Mouse (Mus musculus): ENCODE results near the gene Adam1b.
"Not testable (repeated sequence)": the region's sequence is repeated elsewhere in the genome, so short reads cannot be mapped to it uniquely, and the experiment has no call there.

The Adam1b gene

DNA sequence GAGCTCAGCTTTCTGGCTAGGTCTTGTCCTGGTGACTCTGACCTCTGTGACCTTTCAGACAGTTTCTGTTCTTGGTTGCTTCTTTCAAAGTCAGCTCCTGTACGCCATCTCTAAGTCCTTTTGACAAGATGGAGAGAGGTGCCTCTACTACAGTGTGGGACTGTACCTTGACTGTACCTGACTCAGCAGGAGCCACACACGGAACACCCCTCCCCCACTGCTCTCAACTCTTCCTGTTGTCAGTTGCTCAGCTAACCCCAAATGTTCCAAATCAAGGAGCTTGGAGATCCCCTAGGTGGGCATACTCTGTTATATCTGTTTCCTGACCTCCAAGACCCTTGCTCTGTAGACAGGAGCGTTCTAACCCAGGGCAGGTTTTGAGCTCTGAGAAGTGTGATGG lies at the start of gene Adam1b:
Gene Adam1b, minus strand, starts transcription at position 205 of the 400 bp plus-strand sequence.
- DNase-seq (ENCODE audit: low spot score in 2 of 2): no peak

DNA sequence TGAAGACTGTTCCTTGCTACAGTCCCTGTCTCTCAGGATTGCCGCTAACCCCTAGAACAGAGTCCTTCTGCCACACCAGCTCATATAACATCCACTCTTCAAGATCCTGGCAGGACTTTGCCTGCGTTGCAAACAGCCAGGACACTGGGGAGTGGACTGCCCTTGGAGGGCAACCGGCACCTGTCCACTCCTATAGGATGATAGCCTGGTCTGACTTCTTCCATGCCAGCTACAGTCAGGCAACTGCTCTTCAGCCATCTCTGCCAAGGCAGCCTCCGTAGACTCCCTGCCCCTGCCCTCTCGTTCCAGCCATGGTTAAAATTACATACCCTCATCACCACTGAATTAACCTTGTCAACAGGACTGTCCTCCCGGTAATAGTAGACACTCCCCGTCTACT lies 46.0 kb upstream of the Adam1b start:
- DNase-seq (ENCODE audit: low spot score in 2 of 2): no peak

DNA sequence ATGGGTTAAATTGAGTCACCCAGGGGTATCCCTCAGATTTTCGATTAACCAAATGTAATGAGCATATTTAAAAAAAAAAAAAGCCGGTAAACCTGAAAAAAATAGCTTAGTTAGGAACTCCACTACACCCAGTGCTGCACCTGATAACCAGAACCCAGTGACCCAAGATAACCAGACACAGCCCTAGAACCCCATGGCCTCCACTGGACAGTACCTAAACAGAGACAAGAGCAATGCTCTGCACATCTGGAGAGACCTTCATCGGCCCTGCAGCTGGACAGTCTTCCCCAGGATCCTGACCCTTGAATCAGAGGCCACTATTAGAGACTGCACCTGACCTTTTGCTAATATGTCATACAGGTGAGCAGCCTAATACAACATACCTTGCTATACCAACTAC lies 43.8 kb upstream of the Adam1b start:
- DNase-seq (ENCODE audit: low spot score in 2 of 2): no peak

DNA sequence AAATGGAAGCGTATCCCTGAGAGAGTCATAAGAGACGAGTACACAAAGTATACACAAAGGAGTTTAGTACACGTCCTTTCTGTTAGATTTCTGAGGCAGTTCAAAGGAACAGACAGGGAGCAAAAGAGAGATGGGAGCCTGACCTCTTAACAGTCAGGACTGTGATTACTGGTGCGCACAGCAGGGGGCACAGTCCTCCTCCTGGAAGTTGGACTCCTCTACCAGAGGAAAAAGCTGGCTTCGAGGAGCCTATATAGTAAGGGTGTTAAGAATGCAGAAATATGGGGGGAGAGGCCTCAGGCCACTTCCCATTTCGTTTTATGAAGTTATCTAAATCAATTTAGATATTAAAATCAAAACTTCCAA lies 43.3 kb upstream of the Adam1b start:
- peak in 1 of 2 experiments; percentile 29 for DNase-seq (ENCODE audit: low spot score in 2 of 2)

DNA sequence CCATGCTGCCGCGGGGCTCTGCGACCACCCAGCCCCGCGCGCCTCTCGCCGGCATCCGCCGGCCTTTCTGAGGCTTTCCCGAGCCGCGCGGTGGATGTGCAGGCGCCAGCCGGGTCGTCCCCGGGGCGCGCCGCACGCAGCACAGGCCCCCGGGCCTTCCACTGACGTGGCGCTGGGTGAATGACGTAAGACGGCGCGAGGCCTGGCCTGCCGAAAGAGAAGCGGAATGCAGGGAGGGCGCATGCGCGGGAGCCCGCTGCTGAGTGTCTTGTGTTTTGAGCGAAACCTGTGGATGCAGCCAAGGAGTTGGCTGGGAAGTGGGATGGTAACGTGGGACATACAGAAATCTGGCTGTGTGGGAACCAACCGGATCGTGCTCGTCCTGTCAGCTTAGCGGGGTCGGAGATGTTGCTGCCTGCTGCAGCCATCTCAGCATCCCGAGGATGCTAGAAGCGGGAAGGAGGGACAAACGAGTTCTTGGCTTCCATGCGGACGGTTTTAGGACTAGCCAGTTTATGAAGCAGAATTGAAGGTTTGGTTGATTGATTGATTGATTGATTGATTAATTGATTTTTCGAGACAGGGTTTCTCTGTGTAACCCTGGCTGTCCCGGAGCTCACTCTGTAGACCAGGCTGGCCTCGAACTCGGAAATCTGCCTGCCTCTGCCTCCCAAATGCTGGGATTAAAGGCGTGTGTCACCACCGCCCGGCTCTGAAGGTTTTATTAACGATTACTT lies 42.7 kb upstream of the Adam1b start, which contains the start of gene Mapkapk5:
Gene Mapkapk5, minus strand, starts transcription at position 113 of the 737 bp plus-strand sequence.
- DNase-seq (ENCODE audit: low spot score in 2 of 2): peak; percentile 96

DNA sequence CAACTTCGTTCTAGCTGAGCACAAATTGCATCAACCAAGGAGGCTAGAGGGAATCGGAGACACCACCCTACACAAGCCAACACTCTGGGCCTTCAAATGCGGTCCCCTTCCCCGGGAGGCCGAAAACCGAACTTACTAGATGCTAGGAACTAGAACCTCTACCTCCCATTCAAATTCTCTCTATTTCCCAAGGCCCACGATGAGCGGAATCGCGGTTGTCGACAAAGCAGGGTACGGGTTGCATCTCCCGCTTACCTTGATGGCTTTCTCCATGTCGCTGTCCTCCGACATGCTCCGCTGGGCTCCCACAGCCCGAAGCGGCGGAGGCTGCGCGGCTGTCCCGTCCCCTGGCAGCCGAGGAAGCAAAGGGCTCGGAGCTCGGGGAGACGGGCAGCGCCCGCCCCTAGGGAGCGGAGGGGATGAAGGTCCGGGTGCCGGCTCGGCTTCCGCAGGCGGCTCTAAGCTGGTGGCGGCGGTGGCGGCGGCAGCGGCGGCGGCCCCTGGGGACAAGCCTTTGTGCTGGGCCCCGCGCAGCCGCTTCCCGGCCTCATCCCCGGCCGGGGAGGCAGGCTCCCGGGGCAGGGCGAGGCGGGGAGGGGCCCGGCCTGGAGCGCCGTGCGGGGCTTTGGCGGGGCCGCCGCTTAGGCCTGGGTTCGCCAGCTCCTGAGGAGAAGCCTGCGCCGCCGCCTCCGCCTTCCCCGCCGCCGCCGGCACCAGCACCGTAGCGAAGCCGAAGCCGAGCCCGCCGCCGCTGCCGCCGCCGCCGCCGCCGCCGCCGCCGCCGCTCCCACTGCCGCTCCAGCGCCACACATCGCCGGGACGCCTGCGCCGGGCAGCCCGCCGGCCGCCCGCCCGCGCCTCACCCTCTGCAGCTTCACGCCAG lies 41.9 kb upstream of the Adam1b start, which contains the start of the genes Adam1a and Gm42878:
Gene Adam1a, minus strand, starts transcription at position 573 of the 883 bp plus-strand sequence.
Gene Gm42878, minus strand, starts transcription at position 573 of the 883 bp plus-strand sequence.
- peak in 1 of 2 experiments; percentile 59 for DNase-seq (ENCODE audit: low spot score in 2 of 2)

DNA sequence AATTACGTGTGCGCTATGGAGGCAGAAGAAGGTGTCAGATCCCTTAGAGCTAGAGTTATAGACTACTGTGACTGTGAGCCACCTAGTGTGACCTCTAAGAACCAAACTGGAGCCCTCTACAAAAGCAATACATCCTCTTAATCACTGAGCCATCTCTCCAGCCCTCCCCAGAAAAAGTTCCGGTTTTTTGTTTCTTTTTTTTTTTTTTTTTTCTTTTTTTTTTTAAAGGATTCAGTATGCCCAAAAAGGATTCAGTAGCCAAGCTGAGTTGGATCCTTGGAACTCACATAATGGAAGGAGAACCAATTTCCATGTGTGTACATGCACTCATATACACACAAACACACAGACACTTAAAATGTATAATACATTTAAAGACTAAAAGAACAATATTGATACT lies 40.1 kb upstream of the Adam1b start:
- DNase-seq (ENCODE audit: low spot score in 2 of 2): no peak

DNA sequence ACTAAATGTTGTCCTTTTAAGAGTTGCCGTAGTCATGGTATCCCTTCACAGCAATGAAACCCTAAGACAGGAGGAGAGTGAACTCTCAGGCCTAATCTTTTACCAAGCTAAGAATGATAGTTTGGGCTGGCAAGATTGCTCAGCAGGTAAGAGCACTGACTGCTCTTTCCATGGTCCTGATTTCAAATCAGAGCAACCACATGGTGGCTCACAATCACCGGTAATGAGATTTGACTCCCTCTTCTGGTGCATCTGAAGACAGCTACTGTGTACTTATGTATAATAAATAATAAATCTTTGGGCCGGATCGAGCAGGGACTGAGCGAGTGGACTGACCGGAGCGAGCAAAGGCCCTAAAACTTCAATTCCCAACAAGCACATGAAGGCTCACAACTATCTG lies 38.0 kb upstream of the Adam1b start:
- DNase-seq (ENCODE audit: low spot score in 2 of 2): no peak

DNA sequence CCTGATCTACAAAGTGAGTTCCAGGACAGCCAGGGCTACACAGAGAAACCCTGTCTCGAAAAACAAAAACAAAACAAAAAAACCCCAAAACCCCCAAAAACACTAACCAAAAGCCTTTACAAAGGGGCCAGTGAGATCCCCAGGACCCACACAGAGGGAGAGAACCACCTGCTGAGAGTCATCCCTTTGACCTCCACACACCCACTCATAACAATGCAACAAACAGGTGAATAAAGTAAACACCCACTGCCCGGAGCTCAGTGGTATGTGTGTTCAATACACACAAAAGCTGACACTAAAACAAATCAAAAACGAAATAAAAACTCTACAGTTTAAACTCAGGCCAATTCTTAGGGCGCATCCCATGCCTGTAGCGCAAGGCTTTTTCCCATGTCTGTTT lies 36.8 kb upstream of the Adam1b start:
- DNase-seq (ENCODE audit: low spot score in 2 of 2): no peak

DNA sequence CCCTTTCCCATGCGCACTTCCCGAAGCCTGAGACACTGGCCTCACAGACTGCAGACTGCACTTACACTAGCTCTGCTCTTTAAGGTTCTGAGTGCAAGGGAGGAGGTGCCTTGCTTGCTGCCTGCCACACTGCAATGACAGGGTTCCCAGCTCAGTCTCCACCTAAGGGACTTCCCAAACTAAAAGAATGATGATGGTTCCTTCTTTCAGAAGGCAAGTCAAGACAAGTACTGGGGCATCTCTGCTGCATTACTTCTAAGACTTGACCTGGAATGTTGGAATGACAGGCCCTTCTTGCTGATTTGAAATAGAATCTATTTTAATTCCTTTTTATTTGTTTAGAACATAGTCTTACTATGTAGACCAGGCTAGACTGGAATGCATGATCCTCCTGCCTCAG lies 34.4 kb upstream of the Adam1b start:
- DNase-seq (ENCODE audit: low spot score in 2 of 2): no peak

DNA sequence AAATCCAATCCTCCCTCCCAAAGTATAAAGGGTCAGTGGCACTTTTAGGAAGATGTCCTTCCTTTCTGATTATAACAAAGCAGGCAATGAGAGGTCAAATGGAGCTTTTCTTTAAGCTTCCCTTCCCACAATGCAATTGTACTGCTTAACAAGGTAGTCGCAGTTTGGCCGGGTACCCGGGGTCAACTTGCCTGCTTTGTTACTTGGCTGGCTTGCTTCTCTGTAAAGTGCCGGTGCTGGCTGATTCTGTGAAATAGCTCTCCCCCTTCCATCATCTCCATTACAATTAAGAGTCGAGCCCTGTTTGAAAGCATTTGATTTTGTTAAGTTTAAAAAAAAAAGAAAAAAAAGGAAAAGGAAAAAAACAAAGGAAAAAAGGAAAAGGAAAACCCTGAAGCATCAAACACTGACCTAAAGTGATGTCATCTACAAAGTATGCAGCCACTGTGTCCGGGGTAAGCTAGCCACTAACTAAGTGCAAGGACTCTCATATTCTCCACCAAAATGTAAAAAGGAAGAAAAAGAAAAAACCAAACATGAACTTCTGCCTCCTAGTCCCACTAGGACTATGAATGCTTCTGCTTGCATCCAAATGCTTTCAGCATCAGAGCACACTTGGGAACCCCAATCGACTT lies 33.8 kb upstream of the Adam1b start:
- DNase-seq (ENCODE audit: low spot score in 2 of 2): no peak

DNA sequence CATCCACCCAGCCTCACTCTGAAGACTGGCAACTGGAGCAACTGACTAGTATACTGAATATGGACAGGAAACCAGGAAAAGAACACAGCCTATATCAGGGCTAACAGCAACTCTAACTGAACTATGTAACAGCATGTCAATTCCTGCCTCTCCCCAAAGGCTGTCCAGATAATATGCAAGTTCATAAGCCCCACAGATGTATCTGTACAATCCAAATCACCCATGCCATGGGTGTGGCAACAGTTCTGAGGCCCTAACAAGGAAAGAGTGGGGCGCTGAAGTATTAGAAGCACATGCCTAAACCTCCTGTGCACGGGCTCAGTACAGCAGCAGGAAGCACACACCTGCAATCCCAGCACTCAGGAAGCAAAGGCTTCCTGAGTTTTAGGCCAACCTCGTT lies 31.9 kb upstream of the Adam1b start:
- no peak for DNase-seq (ENCODE audit: low spot score in 2 of 2)

DNA sequence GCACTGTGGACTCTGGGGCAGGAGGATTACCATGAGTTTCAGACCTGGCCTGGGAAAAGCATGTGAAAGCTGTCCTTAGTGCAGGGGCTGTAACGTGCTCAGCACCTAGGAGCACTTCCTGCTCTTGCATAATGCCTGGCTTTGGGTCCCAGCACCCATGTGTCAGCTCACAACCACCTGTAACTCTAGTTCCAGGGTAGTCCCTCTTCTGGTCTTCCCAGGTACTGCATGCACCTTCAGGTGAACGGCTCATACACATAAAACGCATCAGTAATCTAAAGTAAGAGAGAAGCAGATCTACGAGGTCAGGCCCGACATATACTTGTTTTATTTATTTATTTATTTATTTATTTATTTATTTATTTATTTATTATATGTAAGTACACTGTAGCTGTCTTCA lies 31.3 kb upstream of the Adam1b start:
- no peak for DNase-seq (ENCODE audit: low spot score in 2 of 2)

DNA sequence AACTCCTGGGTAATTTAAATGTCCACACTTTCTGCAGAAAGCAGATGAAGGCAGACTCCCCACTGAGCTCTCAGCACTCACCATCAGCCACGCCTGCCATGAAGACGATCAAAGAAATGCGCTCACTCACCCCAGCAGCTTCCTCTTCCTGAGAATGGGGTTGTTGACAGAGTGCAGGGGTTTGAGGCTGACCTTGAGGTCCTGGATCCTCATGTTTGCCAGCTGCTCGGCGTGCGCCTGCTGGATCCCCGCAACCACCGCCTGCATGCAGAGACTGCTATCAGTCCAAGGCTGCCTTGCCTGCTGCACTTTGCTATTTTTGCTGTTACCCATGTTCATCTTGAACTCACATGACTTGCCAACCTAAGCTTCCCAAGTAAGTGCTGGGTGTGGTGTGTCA lies 23.7 kb upstream of the Adam1b start:
- no peak for DNase-seq (ENCODE audit: low spot score in 2 of 2)

DNA sequence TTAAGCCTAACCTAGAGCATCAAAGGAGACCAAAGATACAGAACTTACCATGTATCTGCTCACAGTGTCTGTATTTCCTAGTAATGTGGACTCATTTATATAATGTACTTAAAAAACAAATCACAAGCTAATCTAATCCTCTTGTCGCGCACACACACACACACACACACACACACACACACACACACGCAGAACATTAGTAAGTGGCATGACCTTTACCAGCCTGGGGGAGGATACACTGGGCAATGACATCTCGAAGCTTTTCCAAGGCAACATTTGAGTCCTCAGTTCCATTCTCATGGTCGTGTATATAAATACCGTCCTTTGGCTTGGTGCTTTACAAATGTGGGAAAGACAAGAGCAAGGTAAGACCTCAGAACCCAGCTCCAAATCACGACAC lies 23.3 kb upstream of the Adam1b start:
- no peak for DNase-seq (ENCODE audit: low spot score in 2 of 2)

DNA sequence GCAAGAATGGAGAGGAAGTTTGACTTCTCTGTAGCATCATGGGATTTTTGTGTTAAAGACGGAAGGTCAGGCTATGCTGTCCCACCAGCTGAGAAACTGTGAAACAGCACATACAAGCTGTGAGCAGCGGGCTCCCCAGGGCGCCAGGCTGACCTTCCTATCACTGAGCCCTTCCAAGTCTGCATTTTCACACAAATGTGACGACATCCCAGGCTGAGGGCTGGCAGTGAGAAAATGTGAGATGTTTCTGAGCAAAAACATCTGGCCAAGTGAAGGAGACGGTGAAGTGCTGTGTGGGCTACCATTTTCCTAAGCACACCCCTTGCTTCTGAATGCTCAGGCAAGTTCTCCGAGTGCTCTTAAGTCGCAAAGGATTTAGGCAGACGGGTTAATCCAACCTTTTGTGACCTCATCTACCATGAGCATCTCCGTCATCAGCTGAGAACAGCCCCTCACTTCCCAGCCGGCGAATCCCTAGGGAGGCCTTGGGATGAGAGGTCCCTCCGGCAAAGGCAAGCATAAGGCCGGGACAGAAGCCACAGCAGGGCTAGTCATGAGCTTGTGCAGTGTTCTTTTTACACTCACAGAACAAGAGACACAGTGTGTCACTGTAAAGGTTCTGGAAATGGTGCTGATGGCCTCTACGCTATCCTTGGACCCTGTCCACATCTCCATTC lies 22.7 kb upstream of the Adam1b start:
- no peak for DNase-seq (ENCODE audit: low spot score in 2 of 2)

DNA sequence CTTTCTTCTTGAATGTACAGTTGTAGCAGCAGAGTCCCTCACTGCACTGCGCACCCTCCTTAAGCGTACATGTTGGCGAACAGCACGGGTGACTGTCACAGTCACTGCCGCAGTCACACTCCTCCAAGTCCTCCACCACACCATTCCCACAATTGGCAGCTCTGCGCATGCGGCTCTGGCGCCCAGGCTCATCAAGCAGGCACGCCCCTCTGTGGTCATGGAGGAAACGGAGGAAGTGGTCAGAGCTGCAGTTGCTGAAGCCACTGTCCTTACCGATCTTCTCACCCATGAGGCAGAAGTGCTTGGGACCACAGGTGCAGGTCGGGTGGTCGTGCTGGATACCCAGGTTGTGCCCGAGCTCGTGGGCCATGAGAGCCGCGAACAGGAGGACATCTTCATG lies 16.5 kb upstream of the Adam1b start:
- DNase-seq (ENCODE audit: low spot score in 2 of 2): not testable (repeated sequence)

DNA sequence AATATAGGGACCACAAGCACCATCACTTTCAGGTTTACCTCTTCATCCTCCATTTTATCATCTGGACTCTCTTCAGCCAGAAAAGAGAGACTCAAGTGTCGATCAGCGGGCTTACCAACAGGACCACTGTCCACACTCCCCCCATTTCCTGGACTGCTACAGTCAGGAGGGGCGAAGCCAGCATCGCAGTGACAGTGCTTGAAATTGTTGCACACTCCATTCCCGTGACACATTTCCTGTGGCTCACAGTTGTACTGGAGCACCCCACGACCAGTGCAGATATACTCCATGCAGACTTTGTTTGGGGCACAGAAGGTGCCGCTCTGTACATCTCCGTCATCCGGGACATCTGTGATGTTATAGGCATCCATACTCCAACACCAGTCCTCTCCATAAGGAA lies 15.7 kb upstream of the Adam1b start:
- DNase-seq (ENCODE audit: low spot score in 2 of 2): no peak

DNA sequence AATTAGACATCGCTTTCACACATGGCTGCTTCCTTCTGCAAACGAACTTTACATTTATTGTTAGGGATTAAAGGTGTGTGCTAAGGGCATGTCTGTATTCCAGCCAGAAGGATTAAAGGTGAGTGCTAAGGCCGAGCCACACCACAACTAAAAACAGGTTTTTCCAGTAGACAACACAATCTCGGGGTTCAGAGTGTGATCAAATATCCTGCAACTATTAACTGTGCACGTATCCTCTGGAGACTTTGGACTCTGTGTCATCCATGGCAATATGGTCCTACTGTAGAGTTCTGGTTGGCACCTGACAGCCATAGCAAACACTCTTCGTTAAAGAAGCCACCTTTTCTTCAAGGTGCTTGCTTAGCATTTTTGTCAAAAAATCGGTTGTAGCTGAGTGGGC lies 6.8 kb upstream of the Adam1b start:
- DNase-seq (ENCODE audit: low spot score in 2 of 2): no peak

DNA sequence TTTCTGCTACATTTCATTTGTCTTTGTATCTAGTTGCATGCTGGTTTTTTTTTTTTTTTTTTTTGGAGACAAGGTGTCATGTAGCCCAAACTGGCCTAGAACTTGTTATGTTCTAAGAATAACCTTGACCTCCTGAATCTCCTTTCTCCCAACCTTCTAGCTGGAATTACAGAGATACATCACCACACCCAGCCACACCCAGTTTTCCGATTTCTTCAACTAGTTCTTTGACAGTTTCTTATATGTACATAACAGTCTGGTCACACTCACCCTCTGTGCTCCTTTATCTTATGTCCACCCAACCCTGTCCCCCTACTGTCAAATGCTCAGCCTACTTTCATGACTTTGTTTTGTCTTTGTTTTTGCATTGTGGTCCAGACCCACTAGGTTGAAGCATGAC lies 3.6 kb upstream of the Adam1b start:
- no peak for DNase-seq (ENCODE audit: low spot score in 2 of 2)

DNA sequence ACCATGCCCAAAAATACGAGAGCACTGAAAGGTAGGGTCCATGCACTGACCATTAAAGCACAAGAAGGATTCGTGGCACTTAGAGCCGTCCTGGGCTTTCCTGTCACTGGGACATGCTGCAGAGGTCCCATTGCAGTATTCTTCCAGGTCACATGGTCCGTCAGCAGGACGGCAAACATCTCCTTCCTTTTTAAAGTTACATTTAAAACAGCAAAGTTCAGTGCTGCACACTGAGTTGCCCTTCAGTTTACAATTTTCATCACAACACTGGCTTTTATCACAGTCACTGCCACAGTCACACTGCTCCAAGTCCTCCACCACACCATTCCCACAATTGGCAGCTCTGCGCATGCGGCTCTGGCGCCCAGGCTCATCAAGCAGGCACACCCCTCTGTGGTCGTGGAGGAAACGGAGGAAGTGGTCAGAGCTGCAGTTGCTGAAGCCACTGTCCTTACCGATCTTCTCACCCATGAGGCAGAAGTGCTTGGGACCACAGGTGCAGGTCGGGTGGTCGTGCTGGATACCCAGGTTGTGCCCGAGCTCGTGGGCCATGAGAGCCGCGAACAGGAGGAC lies 1.7 kb downstream of the Adam1b start:
- not testable (repeated sequence) for DNase-seq (ENCODE audit: low spot score in 2 of 2)
